Mouse (Mus musculus): ENCODE results near the gene Olfr9.
A peak's percentile ranks its signal among the peaks of the same experiment; 100 is the strongest.
"Not testable (repeated sequence)": the region's sequence is repeated elsewhere in the genome, so short reads cannot be mapped to it uniquely, and the experiment has no call there.

Olfr9 gene

DNA sequence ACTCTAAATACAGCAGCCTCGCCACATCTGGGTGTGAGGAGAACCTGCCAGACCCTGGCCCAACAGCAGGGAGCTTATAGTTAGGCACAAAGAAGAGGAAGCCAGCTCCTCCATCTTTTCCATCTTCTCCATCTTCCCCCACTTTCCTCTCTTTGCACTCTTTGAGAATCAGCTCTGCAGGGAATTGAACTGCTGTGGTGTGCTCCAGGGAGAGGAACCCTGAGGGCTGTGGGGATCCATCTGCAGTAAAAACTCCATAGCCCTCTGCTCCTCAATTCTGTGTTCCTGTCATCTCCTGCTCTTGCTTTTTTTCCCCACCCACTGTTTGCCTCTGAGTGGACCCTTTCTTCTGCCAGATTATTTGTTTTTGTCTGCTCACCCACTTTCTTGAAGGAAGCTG is at the start of gene Olfr9:
Gene Olfr9, plus strand, starts transcription at position 301 of the 400 bp plus-strand sequence.
- DNase-seq (ENCODE audit: extremely low read depth, low read depth) = not testable (repeated sequence)

DNA sequence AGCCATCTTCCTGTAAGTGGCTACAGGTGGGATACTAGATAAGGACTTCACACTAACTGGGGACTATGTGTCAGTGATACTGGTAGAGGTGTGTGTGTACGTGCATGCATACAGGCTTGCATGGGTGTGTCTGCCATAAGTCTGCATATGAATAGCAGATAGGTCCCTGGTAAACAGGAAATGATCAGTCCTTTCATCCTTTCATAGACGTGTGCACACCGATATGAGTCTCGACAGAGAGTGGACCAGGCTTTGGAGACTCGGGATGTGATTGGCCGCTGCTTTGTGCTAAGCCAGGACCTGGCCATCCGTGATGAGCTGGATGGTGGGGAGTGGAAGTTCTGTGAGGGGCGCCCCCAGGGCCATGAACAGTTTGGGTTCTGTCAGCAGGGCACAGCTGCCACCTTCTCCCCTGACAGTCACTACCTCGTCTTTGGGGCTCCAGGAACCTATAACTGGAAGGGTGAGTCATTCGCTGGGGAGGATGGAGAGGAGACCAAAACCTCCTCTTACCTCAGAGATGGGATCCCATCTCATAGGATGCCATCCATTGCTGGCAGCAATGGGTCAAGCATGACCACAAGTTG is 48.7 kb upstream of the Olfr9 start:
- no peak for DNase-seq (ENCODE audit: extremely low read depth, low read depth)

DNA sequence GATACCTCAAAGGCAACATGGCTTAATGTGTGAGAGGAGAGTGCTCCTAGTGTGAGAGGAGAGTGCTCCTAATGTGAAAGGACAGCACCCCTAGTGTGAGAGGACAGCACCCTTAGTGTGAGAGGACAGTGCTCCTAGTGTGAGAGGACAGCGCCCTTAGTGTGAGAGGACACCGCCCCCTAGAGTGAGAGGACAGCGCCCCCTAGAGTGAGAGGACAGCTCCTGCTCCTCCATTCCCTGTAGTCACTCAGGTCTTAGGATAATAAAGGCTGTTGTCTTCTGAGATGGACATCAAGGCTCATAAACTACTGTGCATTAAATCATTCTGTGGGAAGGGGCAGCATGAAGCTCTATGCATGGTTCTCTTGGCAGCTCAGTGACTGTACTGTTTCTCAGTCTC is 43.6 kb upstream of the Olfr9 start:
- DNase-seq (ENCODE audit: extremely low read depth, low read depth) = peak; percentile 8

DNA sequence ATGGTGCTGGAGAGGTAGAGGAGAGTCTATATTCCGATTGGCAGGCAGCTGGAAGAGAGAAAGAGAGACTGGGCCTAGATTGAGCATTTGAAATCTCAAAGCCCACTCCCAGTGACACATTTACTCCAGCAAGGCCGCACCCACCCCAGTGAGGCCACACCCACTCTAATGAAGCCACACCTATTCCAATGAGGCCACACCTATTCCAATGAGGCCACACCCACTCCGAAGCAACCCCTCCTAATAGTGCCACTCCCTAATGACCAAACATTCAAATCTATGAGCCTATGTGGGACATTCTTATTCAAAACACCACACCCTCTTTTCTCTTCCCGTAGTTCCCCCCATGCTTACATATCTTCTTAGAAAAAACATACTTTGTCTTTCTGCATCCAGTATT is 41.7 kb upstream of the Olfr9 start:
- DNase-seq (ENCODE audit: extremely low read depth, low read depth) = no peak

DNA sequence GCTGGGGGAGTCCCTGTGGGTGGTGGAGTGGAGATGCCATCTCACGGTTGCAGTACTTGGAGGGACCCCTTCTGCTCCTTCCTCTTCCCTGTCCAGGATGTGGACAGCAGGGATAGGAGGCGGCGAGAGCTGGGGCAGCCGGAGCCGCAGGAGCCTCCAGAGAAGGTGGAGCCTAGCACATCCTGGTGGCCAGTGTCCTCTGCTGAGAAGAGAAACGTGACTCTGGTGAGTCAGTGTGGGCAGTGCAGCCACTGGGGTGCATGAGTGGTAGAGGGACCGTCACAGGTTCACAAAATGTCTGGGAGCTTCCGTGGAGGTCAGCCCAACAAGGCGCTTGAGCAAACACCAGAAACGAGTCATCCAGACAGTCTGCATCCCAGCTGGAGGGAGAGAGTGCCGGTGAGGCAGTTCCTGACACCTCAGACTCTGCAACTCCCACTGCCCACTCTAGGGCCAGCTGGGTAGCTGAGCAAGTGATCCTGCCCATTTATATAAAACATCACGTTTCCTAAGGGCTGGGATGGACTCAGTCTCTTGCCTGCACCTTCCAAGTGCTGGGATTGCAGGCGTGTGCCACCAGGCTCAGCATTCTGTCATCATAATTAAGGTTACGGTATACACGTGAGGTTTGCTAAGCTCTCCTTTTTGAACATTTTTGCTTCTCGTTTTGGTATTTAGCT is 38.9 kb upstream of the Olfr9 start:
- DNase-seq (ENCODE audit: extremely low read depth, low read depth) = no peak

DNA sequence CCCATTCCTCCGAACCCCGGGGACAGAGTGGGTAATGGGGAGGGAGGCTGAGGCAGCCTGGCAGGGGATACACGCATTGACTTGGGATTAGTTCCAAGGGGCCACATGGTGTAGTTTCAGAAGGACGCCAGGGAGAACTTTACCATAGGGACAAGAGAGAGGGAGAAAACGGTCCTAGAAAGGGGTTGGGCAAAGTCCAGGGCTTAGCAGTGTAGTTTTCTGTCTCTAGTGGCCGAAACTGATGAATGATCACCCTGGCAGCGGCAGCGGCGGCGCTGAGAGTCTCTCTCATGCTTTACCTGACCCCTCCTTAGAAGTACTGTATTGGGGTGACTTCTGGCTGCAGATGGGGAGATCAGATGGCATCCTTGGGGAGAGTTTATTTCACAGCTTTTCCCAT is 30.9 kb upstream of the Olfr9 start:
- DNase-seq (ENCODE audit: extremely low read depth, low read depth) = no peak

DNA sequence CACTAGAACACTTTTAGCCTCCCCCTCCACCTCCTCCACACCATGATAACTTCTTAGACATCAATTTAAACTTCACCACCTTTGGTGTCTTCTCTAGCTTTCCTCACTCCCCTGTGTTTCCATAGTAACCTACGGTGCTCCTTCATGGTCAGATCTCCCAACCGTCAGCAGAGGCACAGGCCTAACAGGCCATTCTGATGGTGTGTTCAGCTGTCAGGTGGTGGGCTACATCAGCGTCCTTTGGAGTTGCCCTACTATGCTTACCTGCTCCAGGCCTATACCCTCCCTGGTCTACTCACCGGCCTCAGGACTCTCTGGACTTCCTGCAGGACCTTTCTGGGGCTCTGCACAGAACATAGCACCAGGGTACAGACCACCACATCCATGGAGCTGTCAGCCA is 29.1 kb upstream of the Olfr9 start:
- no peak for DNase-seq (ENCODE audit: extremely low read depth, low read depth)

DNA sequence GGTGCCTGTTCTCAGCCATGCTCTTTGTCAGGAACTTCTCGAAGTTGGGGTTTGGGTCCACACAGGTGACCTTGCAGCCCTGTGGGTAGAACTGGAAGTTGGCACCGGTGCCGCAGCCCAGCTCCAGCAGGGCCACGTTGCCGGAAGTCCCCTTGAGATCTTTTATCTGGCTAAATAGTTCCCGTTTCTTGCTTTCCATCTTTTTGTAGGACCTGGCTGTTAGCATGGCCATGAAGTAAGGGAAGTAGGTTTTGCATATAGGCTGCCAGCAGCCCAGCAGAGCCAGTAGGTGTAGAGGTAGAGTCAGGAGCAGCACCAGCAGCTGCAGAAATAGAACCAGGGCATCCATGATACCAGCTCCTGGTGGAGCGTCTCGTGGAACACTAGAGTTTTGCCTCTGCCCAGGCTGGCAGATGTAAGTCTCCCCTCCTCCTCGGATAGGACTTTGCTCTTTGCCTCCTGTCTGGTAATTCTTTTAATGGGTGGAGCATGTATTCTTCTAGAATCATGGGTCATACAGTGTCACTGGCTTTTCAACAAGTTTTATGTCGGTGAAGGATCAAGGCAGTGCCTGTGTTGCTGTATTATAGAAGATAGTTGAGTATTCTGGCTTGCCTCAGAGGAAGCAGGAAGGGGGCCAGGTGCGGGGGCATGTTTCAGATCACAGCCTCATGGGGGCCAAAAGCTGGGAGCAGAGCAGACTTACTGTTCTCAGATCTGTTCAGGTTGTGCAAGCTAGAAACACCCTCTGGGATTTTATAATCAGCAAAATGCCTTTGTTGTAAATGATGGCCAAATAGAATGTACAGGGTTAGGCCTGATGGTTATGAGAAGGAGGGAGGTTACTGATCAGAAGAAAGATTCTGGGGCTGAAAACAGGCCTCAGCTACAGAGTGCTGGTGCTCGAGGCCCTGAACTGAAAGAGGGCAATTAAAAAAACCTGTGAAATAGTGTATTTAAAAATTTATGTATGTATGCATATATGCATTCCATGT is 28.3 kb upstream of the Olfr9 start, which contains the start of gene Mettl7b:
Gene Mettl7b, minus strand, starts transcription at position 399 of the 995 bp plus-strand sequence.
- DNase-seq (ENCODE audit: extremely low read depth, low read depth) = no peak

DNA sequence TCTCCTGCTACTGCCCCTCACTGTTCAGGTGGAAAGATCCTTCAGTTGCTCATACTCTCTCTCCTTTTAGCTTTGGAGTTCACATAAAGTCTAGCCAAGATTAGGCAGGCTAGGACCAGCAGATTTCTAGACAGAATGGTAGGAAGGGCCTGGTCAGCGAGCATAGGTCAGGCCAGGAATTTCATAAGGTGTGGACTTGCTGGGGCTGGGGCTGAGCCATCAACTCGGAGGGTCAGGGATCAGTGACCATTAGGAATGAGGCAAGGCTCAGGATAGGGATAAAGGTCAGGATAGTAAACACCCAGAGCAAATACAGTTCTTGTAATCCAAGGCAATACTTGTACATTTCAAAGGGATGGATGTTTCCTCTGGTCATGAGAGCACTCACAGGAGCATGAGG is 24.3 kb upstream of the Olfr9 start:
- DNase-seq (ENCODE audit: extremely low read depth, low read depth) = no peak

DNA sequence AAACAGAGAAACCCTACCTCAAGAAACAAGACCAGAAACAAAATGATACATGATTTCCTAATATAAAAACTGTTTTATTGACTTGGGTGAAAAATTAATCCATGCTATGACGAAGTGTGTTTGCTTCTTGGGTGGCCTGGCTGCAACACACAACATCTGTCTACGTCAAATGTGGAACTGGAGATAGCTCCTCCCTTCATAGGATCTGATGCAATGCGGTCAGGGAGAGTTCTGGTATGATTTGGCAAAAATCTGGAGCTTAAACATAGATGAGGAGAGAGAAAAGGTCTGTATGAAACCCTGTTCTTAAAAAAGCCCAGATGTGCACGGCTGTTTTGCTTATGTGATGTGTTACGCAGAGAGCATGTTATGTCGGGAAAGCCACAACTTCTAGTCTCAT is 23.4 kb upstream of the Olfr9 start:
- DNase-seq (ENCODE audit: extremely low read depth, low read depth) = no peak

DNA sequence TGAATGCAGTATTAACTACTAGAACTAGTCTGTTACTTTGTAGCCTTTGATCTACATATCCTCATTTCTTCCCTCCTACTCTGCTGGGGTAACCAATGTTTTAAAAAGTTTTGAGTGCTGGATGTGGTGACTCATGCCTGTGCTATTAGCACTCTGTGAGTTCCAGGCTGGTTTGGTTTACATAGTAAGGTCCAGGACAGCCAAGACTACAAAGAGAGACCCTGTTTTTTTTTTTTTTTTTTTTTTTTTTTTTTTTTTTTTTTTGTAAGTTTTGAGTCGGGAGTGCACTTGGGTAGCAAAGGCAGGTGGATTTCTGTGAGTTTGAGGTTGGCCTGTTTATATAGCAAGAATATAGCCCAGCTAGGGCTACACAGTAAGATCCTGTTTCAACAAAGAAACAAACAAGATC is 20.9 kb upstream of the Olfr9 start:
- no peak for DNase-seq (ENCODE audit: extremely low read depth, low read depth)

DNA sequence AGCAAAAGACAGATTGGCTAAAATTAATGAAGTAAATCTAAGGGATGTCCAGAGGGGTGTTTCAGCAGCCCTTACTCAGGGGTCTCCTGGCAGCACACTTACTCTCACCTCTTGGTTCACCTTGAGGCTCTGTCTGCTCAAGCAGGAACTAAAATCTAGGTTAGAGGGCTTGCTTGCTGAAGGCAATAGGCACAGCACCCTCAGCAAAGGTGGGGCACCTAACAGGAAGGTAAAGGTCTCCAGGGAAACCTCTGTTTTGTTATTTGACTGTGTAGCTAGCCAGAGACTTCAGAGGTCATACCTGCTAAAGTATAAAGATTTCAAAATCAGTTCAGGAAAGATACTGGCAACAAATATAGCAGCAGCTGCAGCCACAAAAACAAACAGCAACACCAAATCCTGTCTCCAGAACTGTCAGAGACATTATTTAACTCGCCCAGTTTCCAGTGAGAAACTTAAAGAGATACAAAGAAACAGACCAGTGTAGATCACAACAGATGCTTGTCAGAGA is 18.4 kb upstream of the Olfr9 start:
- DNase-seq (ENCODE audit: extremely low read depth, low read depth) = no peak

DNA sequence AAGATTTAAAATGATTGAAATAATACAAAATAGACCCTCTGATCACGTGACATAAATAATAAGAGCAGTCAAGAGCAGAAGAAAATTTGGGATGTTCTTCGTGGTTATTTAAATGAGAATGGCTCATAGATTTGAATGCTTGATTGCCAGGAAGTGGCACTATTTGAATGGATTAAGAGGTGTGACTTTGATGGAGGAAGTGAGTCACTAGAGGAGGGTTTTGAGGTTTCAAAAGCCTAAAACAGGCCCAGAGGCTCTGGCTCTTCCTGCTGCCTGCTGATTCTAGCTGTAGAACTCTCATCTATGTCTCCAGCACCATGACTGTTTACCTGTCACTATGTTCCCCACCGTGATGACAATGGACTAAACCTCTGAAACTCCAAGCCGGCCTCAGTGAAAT is 16.4 kb upstream of the Olfr9 start:
- DNase-seq (ENCODE audit: extremely low read depth, low read depth) = no peak

DNA sequence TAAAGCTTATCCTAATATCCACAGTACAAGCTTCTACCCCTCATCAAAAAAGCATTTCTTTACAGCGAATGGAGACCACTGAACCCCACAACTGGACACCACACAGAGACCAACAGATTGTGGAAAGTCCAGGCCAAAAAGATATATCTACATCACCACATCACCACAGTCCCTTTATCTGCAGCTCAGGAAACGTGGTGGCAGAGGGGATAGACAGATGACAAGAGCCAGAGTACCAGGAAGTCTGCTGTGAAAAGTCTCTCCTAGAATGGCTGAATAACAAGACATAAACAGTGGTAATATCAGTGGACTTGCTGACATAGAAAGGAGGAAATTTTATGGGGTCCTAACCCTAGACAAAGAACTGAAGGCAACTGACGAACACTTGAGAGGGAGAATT is 12.8 kb upstream of the Olfr9 start:
- DNase-seq (ENCODE audit: extremely low read depth, low read depth) = no peak

DNA sequence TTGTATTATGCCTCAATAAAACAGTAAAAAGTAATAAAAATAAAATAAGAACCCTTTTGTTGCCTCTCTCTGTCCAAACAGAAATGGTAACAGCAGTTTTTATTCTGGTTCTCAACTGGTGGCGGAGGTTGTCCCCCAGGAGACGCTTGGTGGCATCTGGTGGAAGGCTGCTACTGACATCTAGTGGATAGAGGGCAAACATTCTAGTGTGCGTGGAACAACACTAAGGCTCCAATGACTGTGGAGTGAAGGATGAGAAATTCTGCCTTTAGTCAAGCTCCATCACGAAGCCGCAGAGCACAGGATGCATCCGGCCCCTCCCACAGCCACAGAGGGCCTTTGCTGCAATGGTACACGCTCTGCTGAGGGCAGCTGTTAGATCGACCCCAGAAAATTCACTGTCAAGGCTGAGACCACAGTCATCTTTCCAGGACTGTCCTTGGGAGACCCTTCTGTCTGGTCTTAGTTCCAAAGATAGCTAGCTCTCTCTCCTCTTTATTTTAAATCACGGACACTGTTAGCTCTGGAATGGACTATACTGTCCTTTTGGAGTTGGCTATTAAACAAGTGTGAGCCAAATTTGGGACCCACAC is 11.6 kb upstream of the Olfr9 start:
- DNase-seq (ENCODE audit: extremely low read depth, low read depth) = peak; percentile 6

DNA sequence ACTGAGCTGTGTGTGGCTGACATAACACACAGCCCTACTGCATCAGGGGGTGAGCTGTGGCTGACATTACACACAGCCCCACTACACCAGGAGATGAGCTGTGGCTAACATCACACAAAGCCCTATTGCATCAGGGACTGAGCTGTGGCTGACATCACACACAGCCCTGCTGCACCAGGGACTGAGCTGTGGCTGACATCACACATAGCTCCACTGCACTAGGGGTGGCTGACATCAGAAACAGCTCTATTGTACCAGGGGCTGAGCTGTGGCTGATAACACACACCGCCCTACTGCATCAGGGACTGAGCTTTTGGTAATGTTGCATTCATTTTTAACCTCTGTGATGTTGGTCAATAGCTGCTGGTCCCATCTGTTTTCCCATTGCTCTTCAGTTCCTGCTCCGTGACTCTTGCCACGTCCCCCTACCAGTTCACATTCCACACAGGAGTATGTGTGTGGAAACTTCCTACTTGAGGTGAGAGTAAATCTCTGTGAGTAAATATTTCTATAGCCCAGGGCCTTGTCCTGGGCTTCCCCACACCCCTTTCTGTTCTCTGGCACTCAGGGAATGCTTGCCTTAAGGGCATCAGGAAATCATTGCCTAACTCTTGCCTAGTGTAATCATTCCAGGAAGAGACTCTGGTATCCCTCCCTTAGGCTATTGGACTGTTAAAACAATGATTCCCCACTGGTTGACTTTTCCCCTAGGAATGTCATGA is 8.4 kb upstream of the Olfr9 start:
- no peak for DNase-seq (ENCODE audit: extremely low read depth, low read depth)

DNA sequence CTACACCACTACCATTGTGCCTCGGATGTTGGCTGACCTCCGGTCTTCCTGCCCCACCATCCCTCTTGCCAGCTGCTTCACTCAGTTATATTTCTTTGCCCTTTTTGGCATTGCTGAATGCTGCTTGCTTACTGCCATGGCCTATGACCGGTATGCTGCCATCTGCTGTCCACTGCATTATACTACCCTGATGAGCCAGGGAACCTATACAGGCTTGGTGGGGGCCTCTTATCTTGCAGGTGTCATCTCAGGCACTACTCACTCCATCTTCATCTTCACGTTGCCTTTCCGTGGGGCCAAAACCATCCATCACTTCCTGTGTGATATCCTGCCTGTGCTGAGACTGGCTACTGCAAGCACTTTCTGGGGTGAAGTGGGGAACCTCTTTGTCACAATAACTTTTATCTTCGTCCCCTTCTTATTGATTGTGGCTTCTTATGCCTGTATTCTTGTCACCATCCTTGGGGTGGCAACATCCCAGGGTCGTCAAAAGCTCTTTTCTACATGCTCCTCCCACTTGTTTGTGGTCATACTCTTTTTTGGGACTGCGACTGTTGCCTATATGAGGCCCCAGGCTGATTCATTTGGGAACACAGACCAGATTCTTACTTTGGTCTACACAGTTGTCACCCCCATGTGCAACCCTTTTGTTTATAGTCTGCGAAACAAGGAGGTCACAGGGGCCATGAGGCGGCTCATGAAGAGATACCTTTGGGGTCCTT is 1.1 kb downstream of the Olfr9 start:
- not testable (repeated sequence) for DNase-seq (ENCODE audit: extremely low read depth, low read depth)

DNA sequence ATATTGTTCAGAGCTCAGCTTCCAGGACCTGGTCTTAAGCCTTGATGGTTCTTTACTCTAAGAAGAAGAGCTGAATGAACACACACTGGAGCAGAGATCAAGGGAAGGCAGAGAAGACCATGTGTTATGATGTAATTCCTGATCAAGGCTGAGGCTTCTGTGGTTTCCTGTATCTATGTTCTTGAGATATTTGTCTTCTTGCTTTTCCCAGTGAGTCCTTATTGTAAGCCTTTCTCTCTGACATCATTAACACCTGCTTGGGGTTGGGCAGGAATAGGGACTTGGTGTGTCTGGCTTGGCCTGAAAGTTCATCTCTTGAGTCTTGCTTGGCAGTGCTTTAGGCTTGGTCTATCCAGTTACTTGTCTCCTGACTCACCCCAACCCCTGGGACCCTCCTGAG is 1.8 kb downstream of the Olfr9 start:
- DNase-seq (ENCODE audit: extremely low read depth, low read depth) = no peak

DNA sequence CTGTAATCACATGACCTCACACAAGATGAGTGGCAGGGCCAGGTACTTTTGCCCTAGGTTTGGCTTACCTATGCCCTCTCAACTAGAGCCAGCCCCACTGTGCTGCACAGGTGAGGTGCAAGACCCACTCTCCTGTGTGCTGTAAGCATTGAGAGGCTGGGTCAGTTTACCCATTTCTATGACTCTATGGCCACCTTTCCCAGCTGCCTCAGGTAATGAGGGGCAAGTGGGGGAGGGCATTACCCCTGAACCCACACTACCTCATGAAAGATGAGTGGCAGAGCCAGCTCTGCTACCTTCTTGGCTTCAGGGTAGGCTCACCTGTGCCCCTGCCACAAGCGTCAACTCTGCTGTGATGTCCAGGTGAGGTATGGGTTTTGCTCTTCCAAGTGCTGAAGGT is 6.6 kb downstream of the Olfr9 start:
- no peak for DNase-seq (ENCODE audit: extremely low read depth, low read depth)

DNA sequence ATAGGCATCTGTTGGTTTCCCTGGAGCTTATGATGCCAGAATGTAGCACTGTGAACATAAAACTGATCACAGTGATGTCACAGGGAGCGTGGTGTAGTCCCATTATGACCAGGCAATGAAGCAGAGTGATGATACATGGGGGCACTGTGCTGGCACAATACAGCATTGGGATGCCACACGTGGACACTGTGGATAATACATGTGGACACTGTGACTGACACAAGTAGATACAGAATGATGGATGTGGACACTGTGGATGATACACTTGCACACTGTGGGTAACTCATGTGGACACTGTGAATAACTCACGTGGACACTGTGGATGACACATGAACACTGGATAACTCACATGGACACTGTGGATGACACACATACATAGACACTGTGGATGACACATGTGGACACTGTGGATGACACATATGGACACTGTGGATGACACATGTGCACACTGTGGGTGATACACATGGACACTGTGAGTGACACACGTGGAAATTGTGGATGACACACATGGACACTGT is 7.4 kb downstream of the Olfr9 start:
- DNase-seq (ENCODE audit: extremely low read depth, low read depth) = no peak
